Mouse (Mus musculus) spleen, postnatal 4 days (tissue): ENCODE measurements around the gene Rbm4b.
A peak's percentile ranks its signal among the peaks of the same experiment; 100 is the strongest.
"Not testable (repeated sequence)": the region's sequence is repeated elsewhere in the genome, so short reads cannot be mapped to it uniquely, and the experiment has no call there.

Experiments used
- DNase-seq, 2 experiments: peaks; one replicate each; pipeline ENCODE4 v3.0.0; 2022; ENCODE audit warnings: low spot score in 2 of 2

Gene Rbm4b

DNA sequence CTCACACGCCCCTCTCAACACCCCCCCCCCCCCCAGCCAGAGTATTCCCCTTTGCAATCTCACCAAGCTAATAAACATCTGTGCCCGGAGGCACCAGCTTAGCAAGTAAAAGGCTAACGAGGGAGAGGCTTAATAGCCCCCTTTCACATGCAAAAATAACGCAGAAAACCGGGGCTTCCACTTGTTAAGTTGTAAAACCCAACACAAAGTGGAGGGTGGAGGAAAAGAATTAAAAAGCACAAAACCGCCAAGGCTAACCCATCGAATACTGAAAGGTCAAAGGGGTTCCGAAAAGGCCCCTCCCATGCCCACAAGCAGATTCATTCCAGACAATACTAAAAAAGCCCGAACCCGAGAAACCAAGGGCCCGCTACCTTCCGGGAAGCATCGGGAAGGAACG is 54.0 kb downstream of the Rbm4b start:
- no peak for DNase-seq

DNA sequence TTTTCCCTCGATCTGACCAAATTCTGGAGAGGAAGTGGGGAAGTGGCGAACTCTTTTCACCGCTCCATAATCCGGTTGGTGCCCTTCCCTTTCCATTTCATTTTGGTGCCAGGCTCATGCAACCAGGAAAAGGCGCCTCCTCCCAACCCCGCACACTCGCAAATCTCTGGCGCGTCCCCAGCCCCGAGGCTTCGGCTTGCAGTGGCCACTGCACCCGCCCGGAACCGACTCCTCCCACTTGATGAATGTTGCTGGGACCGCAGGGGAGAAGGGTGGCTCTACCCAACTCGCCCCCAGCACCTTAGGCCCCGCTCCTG is 54.4 kb downstream of the Rbm4b start:
- DNase-seq = no peak

GRCm38 (mm10) chr19:4811063-4811908 is 55.0 kb downstream of the Rbm4b start, which contains the start of the genes Gm21992 and Rbm14:
Gene Gm21992 (minus strand): TSS chr19:4811612.
Gene Rbm14 (minus strand): TSS chr19:4811634.
- peak; percentile 97 to 98 for DNase-seq

- no peak for DNase-seq
Measured at GRCm38 (mm10) chr19:4811909-4812242, 55.6 kb downstream of the Rbm4b start.

DNA sequence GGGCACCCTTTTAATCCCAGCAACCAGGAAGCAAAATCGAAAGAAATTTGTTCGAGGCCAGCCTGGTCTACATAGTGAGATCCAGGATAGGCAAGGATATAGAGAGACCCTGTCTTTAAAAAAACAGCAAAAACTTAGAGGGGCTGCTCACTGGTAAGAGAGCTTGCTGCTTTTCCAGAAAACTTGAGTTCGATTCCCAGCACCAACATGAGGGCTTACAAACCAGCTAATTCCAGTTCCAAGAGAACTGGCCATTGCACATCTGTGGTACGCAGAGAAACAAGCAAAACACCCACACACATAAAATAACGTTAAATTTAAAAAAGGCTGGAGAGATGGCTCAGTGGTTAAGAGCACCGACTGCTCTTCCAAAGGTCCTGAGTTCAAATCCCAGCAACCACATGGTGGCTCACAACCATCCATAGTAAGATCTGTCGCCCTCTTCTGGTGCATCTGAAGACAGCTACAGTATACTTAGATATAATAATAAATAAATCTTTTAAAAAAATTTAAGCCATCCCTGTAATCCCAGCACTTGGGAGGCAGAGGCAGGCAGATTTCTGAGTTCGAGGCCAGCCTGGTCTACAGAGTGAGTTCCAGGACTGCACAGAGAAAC is 56.1 kb downstream of the Rbm4b start:
- not testable (repeated sequence) for DNase-seq

- DNase-seq = peak; percentile 55 to 77
Measured at GRCm38 (mm10) chr19:4813015-4813414, 56.7 kb downstream of the Rbm4b start.
